Mouse (Mus musculus) ES-Bruce4 (cell line): ENCODE measurements around the gene Gm21972. TPM values are rescaled to one million over a fixed set of nuclear protein-coding genes. Genes with fewer than 3 reads are reported as not detected.

Experiments used
- H3K27ac ChIP-seq: 2 replicates; pipeline ENCODE4 v1.5.1; 2012; ENCODE audit warnings: low read length, inconsistent platforms; ENCODE audit not compliant: insufficient read depth
- H3K27me3 ChIP-seq: 2 replicates; pipeline ENCODE4 v1.6.1; 2012; ENCODE audit warnings: mild to moderate bottlenecking, low read length, inconsistent platforms; ENCODE audit not compliant: control insufficient read depth, poor library complexity, insufficient read depth, severe bottlenecking
- H3K36me3 ChIP-seq: 2 replicates; pipeline ENCODE4 v1.6.1; 2012; ENCODE audit warnings: inconsistent platforms, mild to moderate bottlenecking, low read length, moderate library complexity; ENCODE audit not compliant: control insufficient read depth, poor library complexity, insufficient read depth, severe bottlenecking
- H3K4me1 ChIP-seq: one replicate; pipeline ENCODE4 v1.8.1; 2011; ENCODE audit warnings: low read length; ENCODE audit not compliant: control insufficient read depth, insufficient read depth
- H3K4me3 ChIP-seq: 2 replicates; pipeline ENCODE4 v1.5.1; 2011; ENCODE audit warnings: low read depth, mild to moderate bottlenecking, low read length
- H3K9ac ChIP-seq: 2 replicates; pipeline ENCODE4 v1.6.1; 2012; ENCODE audit warnings: low read depth, mild to moderate bottlenecking, inconsistent platforms; ENCODE audit not compliant: poor library complexity, severe bottlenecking
- H3K9me3 ChIP-seq: replicated peaks from 2 replicates; pipeline ENCODE4 v1.6.1; 2012; ENCODE audit warnings: mild to moderate bottlenecking, low read length, inconsistent platforms; ENCODE audit not compliant: control insufficient read depth, poor library complexity, insufficient read depth, severe bottlenecking
- CTCF ChIP-seq: IDR thresholded peaks from one replicate; pipeline ENCODE4 v1.8.1; 2011; ENCODE audit warnings: low read depth, low read length
- EP300 ChIP-seq: IDR thresholded peaks from 2 replicates; pipeline ENCODE4 v1.6.1; 2011; ENCODE audit warnings: low read depth, low read length; ENCODE audit not compliant: insufficient read depth
- POLR2A ChIP-seq: IDR thresholded peaks from one replicate; pipeline ENCODE4 v1.8.1; 2011; ENCODE audit warnings: low read length; ENCODE audit not compliant: insufficient read depth
- polyA plus RNA-seq: library from polyadenylated mRNA; stranded (reverse); fragments of >200 nt; gene quantifications from 2 replicates; pipeline ENCODE4 v1.2.4, GENCODE M21; 2011; ENCODE audit warnings: low read depth; ENCODE audit not compliant: missing spikeins, insufficient read depth, insufficient read length

Gm21972 gene
- polyA plus RNA-seq, 1 experiment: 4.1 TPM

- TF ChIP-seq CTCF (no peak), POLR2A (no peak), EP300 (no peak)
- H3K9me3 ChIP-seq: no peaks in the 10 kb centered on the region
- no peak overlapping the region for H3K4me3 ChIP-seq
- H3K27me3 ChIP-seq: no peaks in the 10 kb centered on the region
- H3K4me1 ChIP-seq: no peaks in the 10 kb centered on the region
- no peak overlapping the region for H3K27ac ChIP-seq
- no peak overlapping the region for H3K9ac ChIP-seq
- no peaks in the 10 kb centered on the region for H3K36me3 ChIP-seq
These were observed 14.1 kb downstream of the Gm21972 start for GRCm38 (mm10) chr1:86147557-86147956.

- Histone ChIP-seq H3K4me1 (no peaks in the 10 kb centered on the region), H3K27ac (no peak overlapping the region), H3K9ac (no peak overlapping the region), H3K4me3 (no peak overlapping the region), H3K36me3 (no peaks in the 10 kb centered on the region), H3K27me3 (no peaks in the 10 kb centered on the region), H3K9me3 (no peaks in the 10 kb centered on the region)
- no peak for TF ChIP-seq POLR2A
- TF ChIP-seq EP300: no peak
- TF ChIP-seq CTCF: no peak
These were observed 14.7 kb downstream of the Gm21972 start for GRCm38 (mm10) chr1:86148161-86148560.

- TF ChIP-seq POLR2A: no peak
- TF ChIP-seq EP300: no peak
- no peak for TF ChIP-seq CTCF
These were observed 17.5 kb downstream of the Gm21972 start for GRCm38 (mm10) chr1:86150929-86151328.

GRCm38 (mm10) chr1:86151376-86151775 is 17.9 kb downstream of the Gm21972 start:
- Histone ChIP-seq H3K27ac (peak overlapping the region; percentile 45; the same call in 1 of the 2 replicates), H3K9ac (0 out of 2 replicates have a peak overlapping the region, but pooled peaks have one; percentile 11), H3K9me3 (no peaks in the 10 kb centered on the region), H3K4me1 (no peaks in the 10 kb centered on the region), H3K4me3 (no peak overlapping the region), H3K27me3 (no peaks in the 10 kb centered on the region), H3K36me3 (no peaks in the 10 kb centered on the region)
- TF ChIP-seq EP300: no peak
- TF ChIP-seq CTCF: no peak
- no peak for TF ChIP-seq POLR2A

More at GRCm38 (mm10) chr1:86150929-86151328, 17.5 kb downstream of the Gm21972 start:
- Histone ChIP-seq H3K4me1 (no peaks in the 10 kb centered on the region), H3K27ac (peak overlapping the region; percentile 45; the same call in 1 of the 2 replicates), H3K4me3 (no peak overlapping the region), H3K9me3 (no peaks in the 10 kb centered on the region), H3K36me3 (no peaks in the 10 kb centered on the region), H3K9ac (no peak overlapping the region), H3K27me3 (no peaks in the 10 kb centered on the region)

- no peak overlapping the region for H3K4me3 ChIP-seq
- H3K9me3 ChIP-seq: no peaks in the 10 kb centered on the region
- no peak overlapping the region for H3K9ac ChIP-seq
- H3K4me1 ChIP-seq: no peaks in the 10 kb centered on the region
- TF ChIP-seq EP300: no peak
- TF ChIP-seq POLR2A: no peak
- TF ChIP-seq CTCF: peak; percentile 48
- H3K27ac ChIP-seq: no peak overlapping the region
- no peaks in the 10 kb centered on the region for H3K27me3 ChIP-seq
- 0 out of 2 replicates have a peak, but pooled peaks cover 2% of the 10 kb centered on the region for H3K36me3 ChIP-seq
These were observed 19.2 kb downstream of the Gm21972 start for GRCm38 (mm10) chr1:86152618-86153017.

- Histone ChIP-seq H3K36me3 (peaks cover 2% of the 10 kb centered on the region; the same call in 1 of the 2 replicates), H3K9me3 (no peaks in the 10 kb centered on the region), H3K4me1 (no peaks in the 10 kb centered on the region), H3K4me3 (peak within 1 kb of the TSS; percentile 70), H3K27me3 (no peaks in the 10 kb centered on the region), H3K9ac (peak within 1 kb of the TSS; percentile 57), H3K27ac (peak within 1 kb of the TSS; percentile 34; the same call in 1 of the 2 replicates)
- peak; percentile 97 for TF ChIP-seq POLR2A
- TF ChIP-seq EP300: no peak
These were observed 20.8 kb downstream of the Gm21972 start, which contains the start of gene Armc9 for GRCm38 (mm10) chr1:86154133-86154823. Armc9 (plus strand) TSS chr1:86154780.
